13 mouse cellular contexts compared by ENCODE assay signal in the genomic region with DNA sequence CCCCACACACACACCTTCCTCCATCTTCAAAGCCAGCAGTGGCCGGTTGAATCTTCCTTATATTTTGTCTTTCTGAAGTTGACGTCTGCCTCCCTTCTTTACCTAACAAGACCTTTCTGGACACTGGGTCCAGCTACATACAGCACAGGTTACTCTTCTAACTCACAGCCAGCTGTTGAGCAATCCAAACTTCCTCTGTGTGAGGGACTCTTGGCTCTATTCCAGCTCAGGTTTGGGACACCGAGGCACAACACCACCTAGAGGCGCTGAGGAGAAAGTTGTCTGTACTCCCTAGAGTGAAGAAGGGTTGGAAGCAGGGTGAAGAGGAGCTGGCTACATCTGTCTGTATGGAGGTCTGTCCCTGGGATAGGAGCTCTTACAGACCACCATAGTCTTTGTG. TPM values are rescaled to one million over a fixed set of nuclear protein-coding genes. Genes with fewer than 3 reads are reported as not detected.
DNase-seq lines count a peak whose midpoint lies in the region; ATAC-seq and TF ChIP-seq lines count a peak whose summit lies in the region.
"Had no signal": no experiment of that assay in that cellular context is flagged by ENCODE, and none has a peak within 500 bp of the region (broad histone marks: within the 10 kb centered on the region; RNA-seq: fewer than 3 reads in every experiment).

No protein-coding gene starts in this region.

- 29% methylated on average over 4 of the region's 4 CpGs for WGBS in heart, postnatal 0 days
- whole genome bisulfite sequencing in bone marrow, adult 2 months, result 9% methylated on average over 4 of the region's 4 CpGs
- 17% methylated on average over 4 of the region's 4 CpGs for WGBS in lung, postnatal 0 days

- H3K27ac ChIP-seq in heart, postnatal 0 days (ENCODE audit: low read depth), result no peak overlapping the region
- no peak overlapping the region for H3K27ac ChIP-seq in bone marrow, adult 2 months (ENCODE audit: control insufficient read depth, insufficient read depth, low read depth, low read length, poor library complexity)
- no peak overlapping the region for H3K27ac ChIP-seq in lung, postnatal 0 days (ENCODE audit: low read length)
- H3K27ac ChIP-seq: forebrain, embryonic 10.5 days; neural tube, embryonic 12.5 days had no signal

- no peak overlapping the region for H3K9ac ChIP-seq in heart, postnatal 0 days (replicated peaks; ENCODE audit: low read depth, low read length)
- no peak overlapping the region for H3K9ac ChIP-seq in lung, postnatal 0 days (replicated peaks; ENCODE audit: low read depth)
- H3K9ac ChIP-seq: heart, embryonic 12.5 days; neural tube, embryonic 12.5 days had no signal

- no peaks in the 10 kb centered on the region for H3K36me3 ChIP-seq in heart, postnatal 0 days (replicated peaks; ENCODE audit: control insufficient read depth, insufficient read depth, low read length)
- H3K36me3 ChIP-seq in lung, postnatal 0 days (ENCODE audit: insufficient read depth, low read length), result no peaks in the 10 kb centered on the region
- H3K36me3 ChIP-seq: forebrain, embryonic 10.5 days; heart, embryonic 12.5 days; neural tube, embryonic 12.5 days had no signal

- no peak overlapping the region for H3K4me3 ChIP-seq in heart, postnatal 0 days (ENCODE audit: low read depth, low read length)
- H3K4me3 ChIP-seq in bone marrow, adult 2 months (replicated peaks; ENCODE audit: control insufficient read depth, low read depth, low read length), result no peak overlapping the region
- no peak overlapping the region for H3K4me3 ChIP-seq in lung, postnatal 0 days (ENCODE audit: low read depth, low read length)
- H3K4me3 ChIP-seq: forebrain, embryonic 10.5 days; heart, embryonic 12.5 days; megakaryocyte, embryonic 14.5 days; neural tube, embryonic 12.5 days had no signal

- TF ChIP-seq POLR2A in bone marrow, adult 2 months (IDR thresholded peaks at IDR 0.05; ENCODE audit: borderline replicate concordance, control insufficient read depth, low read depth, low read length), result no peak

- H3K4me2 ChIP-seq in heart, postnatal 0 days (ENCODE audit: low read depth, low read length), result no peak overlapping the region
- H3K4me2 ChIP-seq in lung, postnatal 0 days (replicated peaks; ENCODE audit: low read depth, low read length), result no peak overlapping the region
- H3K4me2 ChIP-seq: heart, embryonic 12.5 days; neural tube, embryonic 12.5 days had no signal

- no peak for DNase-seq in heart, postnatal 0 days (ENCODE audit: low spot score)
- DNase-seq in heart, postnatal 25 days (ENCODE audit: low spot score), result no peak
- peak; percentile 90 for DNase-seq in 416B (ENCODE audit: low read depth)
- peak; percentile 78 for DNase-seq in lung, postnatal 0 days (ENCODE audit: low spot score)
- DNase-seq in cerebellum, postnatal 10 days, result no peak
- no peak for DNase-seq in retina, postnatal 1 day
- DNase-seq in adipocyte (ENCODE audit: low spot score), result no peak
- DNase-seq: right cerebral cortex, adult 18-20 months had no signal

- intact Hi-C loops in heart, postnatal 25 days (cut with DNase I), result no loop called here

- H3K27me3 ChIP-seq in heart, postnatal 0 days (ENCODE audit: control insufficient read depth, insufficient read depth, low read length), result peaks cover 19% of the 10 kb centered on the region
- H3K27me3 ChIP-seq in lung, postnatal 0 days (replicated peaks; ENCODE audit: insufficient read depth, low read length), result no peaks in the 10 kb centered on the region
- H3K27me3 ChIP-seq: neural tube, embryonic 12.5 days had no signal

- no peak for TF ChIP-seq EP300 in heart, postnatal 0 days (IDR thresholded peaks at IDR 0.05; ENCODE audit: low read depth)
- TF ChIP-seq EP300 in lung, postnatal 0 days (IDR thresholded peaks at IDR 0.05), result no peak

- H3K9me3 ChIP-seq in heart, postnatal 0 days (replicated peaks; ENCODE audit: control insufficient read depth, low read length), result no peaks in the 10 kb centered on the region
- no peaks in the 10 kb centered on the region for H3K9me3 ChIP-seq in lung, postnatal 0 days (ENCODE audit: low read length)
- H3K9me3 ChIP-seq: forebrain, embryonic 10.5 days; heart, embryonic 12.5 days; megakaryocyte, embryonic 14.5 days; neural tube, embryonic 12.5 days had no signal

- no peaks in the 10 kb centered on the region for H3K4me1 ChIP-seq in heart, postnatal 0 days (ENCODE audit: control insufficient read depth, insufficient read depth)
- no peaks in the 10 kb centered on the region for H3K4me1 ChIP-seq in bone marrow, adult 2 months (ENCODE audit: control insufficient read depth, insufficient read depth, low read length)
- H3K4me1 ChIP-seq in lung, postnatal 0 days (ENCODE audit: insufficient read depth, low read depth, low read length), result no peaks in the 10 kb centered on the region
- H3K4me1 ChIP-seq: neural tube, embryonic 12.5 days had no signal

- ATAC-seq in heart, postnatal 0 days (ENCODE audit: insufficient read depth, low read depth), result no peak
- ATAC-seq in lung, postnatal 0 days, result peak; percentile 55

- TF ChIP-seq CTCF in heart, postnatal 0 days (IDR thresholded peaks at IDR 0.05; ENCODE audit: low read depth), result peak; percentile 36
- peak; percentile 24; the same call in 1 of the 2 replicates for TF ChIP-seq CTCF in bone marrow, adult 2 months (IDR thresholded peaks at IDR 0.05; ENCODE audit: control insufficient read depth, insufficient read depth, low read length)
- peak; percentile 58 for TF ChIP-seq CTCF in lung, postnatal 0 days (IDR thresholded peaks at IDR 0.05)

RNA-seq across cellular contexts. Expression of a gene that starts 8.8 kb away (rescaled TPM):
- total RNA-seq in heart, postnatal 0 days (2014; rRNA removed; ENCODE audit: low replicate concordance), result 17.4 and 18.0 TPM in 2 replicates
- 0.80 and 0.97 TPM in 2 replicates for polyA plus RNA-seq in heart, postnatal 0 days (2015; fragmentation: Nextera tagmentation; extraction: Ambion mirVana)
- total RNA-seq in heart, postnatal 25 days (2021), result 1 to 10 TPM; 6.6 to 7.2 TPM
- 1.3 and 4.2 TPM in 2 replicates for polyA plus RNA-seq in bone marrow, adult 2 months (2011; ENCODE audit: insufficient read depth, insufficient read length, low replicate concordance, missing spikeins)
- polyA plus RNA-seq in lung, postnatal 0 days (2015; fragmentation: Nextera tagmentation; extraction: Ambion mirVana), result 2.1 and 2.2 TPM in 2 replicates

RNA-seq across cellular contexts. Expression of a gene that starts 15.1 kb away (rescaled TPM):
- 31.8 and 35.0 TPM in 2 replicates for total RNA-seq in heart, postnatal 0 days (2014; rRNA removed; ENCODE audit: low replicate concordance)
- 15.4 and 16.2 TPM in 2 replicates for polyA plus RNA-seq in heart, postnatal 0 days (2015; fragmentation: Nextera tagmentation; extraction: Ambion mirVana)
- total RNA-seq in heart, postnatal 25 days (2021), result 10 to 100 TPM; 30.4 to 34.7 TPM
- polyA plus RNA-seq in bone marrow, adult 2 months (2011; ENCODE audit: insufficient read depth, insufficient read length, low replicate concordance, missing spikeins), result 14.1 and 20.7 TPM in 2 replicates
- polyA plus RNA-seq in lung, postnatal 0 days (2015; fragmentation: Nextera tagmentation; extraction: Ambion mirVana), result 9.9 and 11.1 TPM in 2 replicates

Comparison
In these comparisons a context has a peak if more than half of its experiments do, and no peak if none do; other contexts are left out.
1. DNase-seq: peak in 416B (single experiment) and lung, postnatal 0 days (single experiment); none in heart, postnatal 0 days (single experiment), heart, postnatal 25 days (single experiment), cerebellum, postnatal 10 days (0 of 2), retina, postnatal 1 day (single experiment) and adipocyte (single experiment).
2. Peak in every context shown above with its lines, with median percentiles within 50 percentile points of each other: CTCF ChIP-seq.